In genomic region chr7:27407816-27408215, GRCm38 (mm10) we compare ENCODE assay signal across 11 mouse cellular contexts. TPM values are rescaled to one million over a fixed set of nuclear protein-coding genes. Genes with fewer than 3 reads are reported as not detected.
A peak's percentile ranks its signal among the peaks of the same experiment; 100 is the strongest.
DNase-seq lines count a peak whose midpoint lies in the region; ATAC-seq and TF ChIP-seq lines count a peak whose summit lies in the region.
"Had no signal": no experiment of that assay in that cellular context is flagged by ENCODE, and none has a peak within 500 bp of the region (broad histone marks: within the 10 kb centered on the region; RNA-seq: fewer than 3 reads in every experiment).

No protein-coding gene starts in this region.

- 0 out of 2 replicates have a peak overlapping the region, but pooled peaks have one; percentile 56 for H3K4me3 ChIP-seq in hindbrain, embryonic 10.5 days
- no peak overlapping the region for H3K4me3 ChIP-seq in hindbrain, embryonic 16.5 days (ENCODE audit: low read length)
- peak overlapping the region; percentile 67 to 68; a peak in 3 of 4 replicates for H3K4me3 ChIP-seq in ES-E14 (ENCODE audit: insufficient read depth in 1 of 2, low read depth in 1 of 2, low read length in 2 of 2, poor library complexity in 1 of 2, severe bottlenecking in 1 of 2)
- peak overlapping the region; percentile 50 for H3K4me3 ChIP-seq in embryonic facial prominence, embryonic 15.5 days (replicated peaks)
- peak overlapping the region; percentile 51 for H3K4me3 ChIP-seq in limb, embryonic 12.5 days (replicated peaks)

- H3K27me3 ChIP-seq in hindbrain, embryonic 10.5 days (ENCODE audit: insufficient read depth, poor library complexity, severe bottlenecking) = peaks cover 86% of the 10 kb centered on the region
- peaks cover 65% of the 10 kb centered on the region for H3K27me3 ChIP-seq in hindbrain, embryonic 16.5 days (replicated peaks; ENCODE audit: control insufficient read depth, insufficient read depth, low read length)
- peaks cover 67% of the 10 kb centered on the region for H3K27me3 ChIP-seq in embryonic facial prominence, embryonic 15.5 days
- H3K27me3 ChIP-seq in limb, embryonic 12.5 days = peaks cover 86% of the 10 kb centered on the region

- H3K27ac ChIP-seq in hindbrain, embryonic 10.5 days = no peak overlapping the region
- no peak overlapping the region for H3K27ac ChIP-seq in hindbrain, embryonic 16.5 days (ENCODE audit: low read depth, low read length)
- no peak overlapping the region for H3K27ac ChIP-seq in ES-E14 (ENCODE audit: insufficient read depth, low read depth, low read length, poor library complexity, severe bottlenecking)
- H3K27ac ChIP-seq in embryonic facial prominence, embryonic 15.5 days (replicated peaks) = no peak overlapping the region
- H3K27ac ChIP-seq in limb, embryonic 12.5 days = no peak overlapping the region
- H3K27ac ChIP-seq: liver, embryonic 14.5 days had no signal

- no peak overlapping the region for H3K4me2 ChIP-seq in hindbrain, embryonic 16.5 days (ENCODE audit: low read length)
- H3K4me2 ChIP-seq in embryonic facial prominence, embryonic 15.5 days (replicated peaks) = peak overlapping the region; percentile 87
- H3K4me2 ChIP-seq in limb, embryonic 12.5 days = peak overlapping the region; percentile 81

- no peak overlapping the region for H3K9ac ChIP-seq in hindbrain, embryonic 16.5 days (ENCODE audit: low read depth, low read length)
- H3K9ac ChIP-seq in ES-E14 (ENCODE audit: insufficient read depth, low read depth, low read length, poor library complexity, severe bottlenecking) = no peak overlapping the region
- H3K9ac ChIP-seq in embryonic facial prominence, embryonic 15.5 days = no peak overlapping the region
- no peak overlapping the region for H3K9ac ChIP-seq in limb, embryonic 12.5 days (replicated peaks)
- H3K9ac ChIP-seq: liver, embryonic 14.5 days had no signal

- peaks cover 21% of the 10 kb centered on the region for H3K4me1 ChIP-seq in hindbrain, embryonic 10.5 days (replicated peaks)
- H3K4me1 ChIP-seq in hindbrain, embryonic 16.5 days (ENCODE audit: control insufficient read depth, insufficient read depth, low read depth, low read length) = peaks cover 3% of the 10 kb centered on the region; the same call in 1 of the 2 replicates
- peaks cover 0 to 9% of the 10 kb centered on the region in 2 experiments; a peak in 1 of 4 replicates for H3K4me1 ChIP-seq in ES-E14 (ENCODE audit: control insufficient read depth in 2 of 2, insufficient read depth in 2 of 2, low read length in 2 of 2, poor library complexity in 1 of 2)
- H3K4me1 ChIP-seq in embryonic facial prominence, embryonic 15.5 days = peaks cover 28% of the 10 kb centered on the region
- peaks cover 21% of the 10 kb centered on the region for H3K4me1 ChIP-seq in limb, embryonic 12.5 days (replicated peaks)

- in situ Hi-C loops in ES-E14 (cut with MboI; ENCODE audit: low sequenced_read_pairs in 2 of 2, unreplicated experiment in 2 of 2) = no loop called here

- no peak for DNase-seq in hindbrain, embryonic 10.5 days (ENCODE audit: low spot score)
- no peak for DNase-seq in ES-E14 (ENCODE audit: low read depth, low spot score)
- no peak for DNase-seq in thymus, adult 18-20 months
- no peak for DNase-seq in ovary, postnatal 10 days (ENCODE audit: low spot score)
- DNase-seq: kidney, adult 9 months had no signal

- ATAC-seq in hindbrain, embryonic 16.5 days = no peak
- ATAC-seq in embryonic facial prominence, embryonic 15.5 days (ENCODE audit: insufficient number of reproducible peaks, low FRiP score, low TSS enrichment, low read depth) = no peak
- ATAC-seq in limb, embryonic 12.5 days (ENCODE audit: insufficient number of reproducible peaks, insufficient read depth, low FRiP score, low TSS enrichment, low read depth) = no peak; the same call in 1 of the 2 replicates
- ATAC-seq in megakaryocyte, adult 5-6 weeks (ENCODE audit: poor library complexity, severe bottlenecking) = no peak

- 56% methylated on average over 8 of the region's 8 CpGs for WGBS in hindbrain, embryonic 10.5 days
- 58% methylated on average over 8 of the region's 8 CpGs for WGBS in hindbrain, embryonic 16.5 days
- 34% methylated on average over 8 of the region's 8 CpGs for WGBS in embryonic facial prominence, embryonic 15.5 days
- 31% methylated on average over 8 of the region's 8 CpGs for WGBS in limb, embryonic 12.5 days

- H3K36me3 ChIP-seq in hindbrain, embryonic 10.5 days = no peaks in the 10 kb centered on the region
- peaks cover 7% of the 10 kb centered on the region; the same call in 1 of the 2 replicates for H3K36me3 ChIP-seq in hindbrain, embryonic 16.5 days (ENCODE audit: control insufficient read depth, insufficient read depth, low read length)
- H3K36me3 ChIP-seq in ES-E14 (ENCODE audit: control insufficient read depth, insufficient read depth, low read length, poor library complexity, severe bottlenecking) = no peaks in the 10 kb centered on the region
- H3K36me3 ChIP-seq in embryonic facial prominence, embryonic 15.5 days = no peaks in the 10 kb centered on the region
- H3K36me3 ChIP-seq in limb, embryonic 12.5 days = no peaks in the 10 kb centered on the region

- peaks cover 8% of the 10 kb centered on the region; the same call in 1 of the 2 replicates for H3K9me3 ChIP-seq in hindbrain, embryonic 10.5 days
- no peaks in the 10 kb centered on the region; the same call in 1 of the 2 replicates for H3K9me3 ChIP-seq in hindbrain, embryonic 16.5 days (ENCODE audit: control insufficient read depth, low read length)
- H3K9me3 ChIP-seq in ES-E14 (ENCODE audit: control insufficient read depth, insufficient read depth, low read depth, low read length) = no peaks in the 10 kb centered on the region
- peaks cover 7% of the 10 kb centered on the region; the same call in 1 of the 2 replicates for H3K9me3 ChIP-seq in embryonic facial prominence, embryonic 15.5 days (replicated peaks)
- peaks cover 19% of the 10 kb centered on the region for H3K9me3 ChIP-seq in limb, embryonic 12.5 days

TF ChIP-seq in ES-E14, 5 proteins besides CTCF, POLR2A, EP300 and RAD21:
- TF ChIP-seq ZNF384 (IDR thresholded peaks at IDR 0.05; ENCODE audit: low read depth, low read length) = no peak
- no peak for TF ChIP-seq HCFC1 (IDR thresholded peaks at IDR 0.05; ENCODE audit: borderline replicate concordance, insufficient read depth, low read length)
- TF ChIP-seq ZC3H11A (IDR thresholded peaks at IDR 0.05; ENCODE audit: borderline replicate concordance, low read depth, low read length) = no peak
- TF ChIP-seq MAFK (IDR thresholded peaks at IDR 0.05; ENCODE audit: insufficient read depth, low read depth, low read length) = no peak
- TF ChIP-seq CHD2 (IDR thresholded peaks at IDR 0.05; ENCODE audit: low read depth, low read length) = no peak

RNA-seq across cellular contexts. Expression of gene Sptbn4, which starts 39.7 kb away (rescaled TPM):
- polyA plus RNA-seq in hindbrain, embryonic 10.5 days (2016; fragmentation: Nextera tagmentation; extraction: Ambion mirVana) = 0.33 and 0.34 TPM in 2 replicates
- 3.1 and 3.7 TPM in 2 replicates for polyA plus RNA-seq in hindbrain, embryonic 16.5 days (2015; fragmentation: Nextera tagmentation; extraction: Ambion mirVana)
- 9.1 and 18.6 TPM in 2 replicates for total RNA-seq in ES-E14 (2012; rRNA removed)
- 0.43 and 0.85 TPM in 2 replicates for polyA plus RNA-seq in embryonic facial prominence, embryonic 15.5 days (2015; fragmentation: Nextera tagmentation; extraction: Ambion mirVana)
- 0.26 and 0.41 TPM in 2 replicates for polyA plus RNA-seq in limb, embryonic 12.5 days (2016; fragmentation: Nextera tagmentation; extraction: Ambion mirVana)
- total RNA-seq in megakaryocyte, adult 5-6 weeks (2015) = 0.13 and 0.32 TPM in 2 replicates
- total RNA-seq in megakaryocyte, adult 5-6 weeks (2017) = 0.07 and 0.20 TPM in 2 replicates

RNA-seq across cellular contexts. Expression of gene Blvrb, which starts 40.0 kb away (rescaled TPM):
- polyA plus RNA-seq in hindbrain, embryonic 10.5 days (2016; fragmentation: Nextera tagmentation; extraction: Ambion mirVana) = 40.6 and 41.8 TPM in 2 replicates
- 23.4 and 23.7 TPM in 2 replicates for polyA plus RNA-seq in hindbrain, embryonic 16.5 days (2015; fragmentation: Nextera tagmentation; extraction: Ambion mirVana)
- 22.0 and 29.6 TPM in 2 replicates for total RNA-seq in ES-E14 (2012; rRNA removed)
- 73.0 and 73.5 TPM in 2 replicates for polyA plus RNA-seq in embryonic facial prominence, embryonic 15.5 days (2015; fragmentation: Nextera tagmentation; extraction: Ambion mirVana)
- 34.1 and 38.8 TPM in 2 replicates for polyA plus RNA-seq in limb, embryonic 12.5 days (2016; fragmentation: Nextera tagmentation; extraction: Ambion mirVana)
- 35.3 and 42.0 TPM in 2 replicates for total RNA-seq in megakaryocyte, adult 5-6 weeks (2015)
- total RNA-seq in megakaryocyte, adult 5-6 weeks (2017) = 15.5 and 16.2 TPM in 2 replicates

RNA-seq across cellular contexts. Expression of gene Gm20479, which starts 50.6 kb away (rescaled TPM):
- 0.50 TPM in 1 of 2 replicates, not detected in the other for polyA plus RNA-seq in hindbrain, embryonic 10.5 days (2016; fragmentation: Nextera tagmentation; extraction: Ambion mirVana)
- polyA plus RNA-seq in hindbrain, embryonic 16.5 days (2015; fragmentation: Nextera tagmentation; extraction: Ambion mirVana) = not detected in 2 replicates
- 1.4 and 1.5 TPM in 2 replicates for total RNA-seq in ES-E14 (2012; rRNA removed)
- polyA plus RNA-seq in embryonic facial prominence, embryonic 15.5 days (2015; fragmentation: Nextera tagmentation; extraction: Ambion mirVana) = 0.35 and 0.43 TPM in 2 replicates
- 0.42 TPM in 1 of 2 replicates, not detected in the other for polyA plus RNA-seq in limb, embryonic 12.5 days (2016; fragmentation: Nextera tagmentation; extraction: Ambion mirVana)
- total RNA-seq in megakaryocyte, adult 5-6 weeks (2015) = not detected in 2 replicates
- total RNA-seq in megakaryocyte, adult 5-6 weeks (2017) = not detected in 2 replicates
- polyA plus RNA-seq: brain, embryonic 14.5 days had no signal

RNA-seq across cellular contexts. Expression of gene Shkbp1, which starts 52.0 kb away (rescaled TPM):
- 76.3 and 87.4 TPM in 2 replicates for polyA plus RNA-seq in hindbrain, embryonic 10.5 days (2016; fragmentation: Nextera tagmentation; extraction: Ambion mirVana)
- polyA plus RNA-seq in hindbrain, embryonic 16.5 days (2015; fragmentation: Nextera tagmentation; extraction: Ambion mirVana) = 31.6 and 38.0 TPM in 2 replicates
- 28.8 and 45.5 TPM in 2 replicates for total RNA-seq in ES-E14 (2012; rRNA removed)
- 36.8 and 46.2 TPM in 2 replicates for polyA plus RNA-seq in embryonic facial prominence, embryonic 15.5 days (2015; fragmentation: Nextera tagmentation; extraction: Ambion mirVana)
- polyA plus RNA-seq in limb, embryonic 12.5 days (2016; fragmentation: Nextera tagmentation; extraction: Ambion mirVana) = 59.5 and 59.9 TPM in 2 replicates
- total RNA-seq in megakaryocyte, adult 5-6 weeks (2015) = 42.6 and 43.6 TPM in 2 replicates
- total RNA-seq in megakaryocyte, adult 5-6 weeks (2017) = 30.9 and 34.0 TPM in 2 replicates
